Mouse (Mus musculus) gastrocnemius, postnatal 14 days (tissue): ENCODE measurements around the gene Gm45716. TPM values are rescaled to one million over a fixed set of nuclear protein-coding genes. Genes with fewer than 3 reads are reported as not detected.

Experiments used
- DNase-seq: peaks from one replicate; pipeline ENCODE4 v3.0.0; 2021; ENCODE audit warnings: mixed read lengths
- intact Hi-C: fragments of 180-260 bp; cut with DNase I; formaldehyde crosslinking; loops from one replicate; pipeline ENCODE4 v1.15.1; 2025; ENCODE audit warnings: low total_unique reads
- total RNA-seq, 2 experiments: library from RNA; stranded (reverse); gene quantifications; 2 replicates each; pipeline ENCODE4 v1.2.3; 2021

Gm45716 gene
- total RNA-seq, 2 experiments from 2014 or later = 1.9 to 2.4 TPM

- intact Hi-C loops = no loop called here
- no peak for DNase-seq
Measured at GRCm38 (mm10) chr11:90196521-90197215, 9.2 kb downstream of the Gm45716 start.

GRCm38 (mm10) chr11:90198048-90198447 lies 10.6 kb downstream of the Gm45716 start:
- intact Hi-C loops = no loop called here
- DNase-seq = no peak

GRCm38 (mm10) chr11:90200826-90201225 lies 13.3 kb downstream of the Gm45716 start:
- no peak for DNase-seq
- intact Hi-C loops = no loop called here

- intact Hi-C loops = no loop called here
Measured at GRCm38 (mm10) chr11:90214246-90214645, 26.8 kb downstream of the Gm45716 start.

GRCm38 (mm10) chr11:90220022-90220645 lies 32.7 kb downstream of the Gm45716 start:
- DNase-seq = no peak

More at GRCm38 (mm10) chr11:90214246-90214645, 26.8 kb downstream of the Gm45716 start:
- no peak for DNase-seq

GRCm38 (mm10) chr11:90220750-90221149 lies 33.3 kb downstream of the Gm45716 start:
- intact Hi-C loops = no loop called here
- DNase-seq = no peak

More at GRCm38 (mm10) chr11:90220022-90220645, 32.7 kb downstream of the Gm45716 start:
- intact Hi-C loops = no loop called here

- intact Hi-C loops = no loop called here
- DNase-seq = peak; percentile 12
Measured at GRCm38 (mm10) chr11:90224914-90225470, 37.5 kb downstream of the Gm45716 start.

GRCm38 (mm10) chr11:90227000-90227922 lies 39.8 kb downstream of the Gm45716 start:
- intact Hi-C loops = no loop called here
- no peak for DNase-seq

- no peak for DNase-seq
- intact Hi-C loops = no loop called here
Measured at GRCm38 (mm10) chr11:90228251-90228949, 40.9 kb downstream of the Gm45716 start.

GRCm38 (mm10) chr11:90229800-90230199 lies 42.3 kb downstream of the Gm45716 start:
- intact Hi-C loops = no loop called here
- no peak for DNase-seq

GRCm38 (mm10) chr11:90230671-90231070 lies 43.2 kb downstream of the Gm45716 start:
- DNase-seq = no peak
- intact Hi-C loops = no loop called here

- intact Hi-C loops = no loop called here
- no peak for DNase-seq
Measured at GRCm38 (mm10) chr11:90231631-90232030, 44.1 kb downstream of the Gm45716 start.

GRCm38 (mm10) chr11:90232685-90233084 lies 45.2 kb downstream of the Gm45716 start:
- intact Hi-C loops = no loop called here
- no peak for DNase-seq

- DNase-seq = no peak
- intact Hi-C loops = no loop called here
Measured at GRCm38 (mm10) chr11:90235221-90235620, 47.7 kb downstream of the Gm45716 start.

- intact Hi-C loops = no loop called here
- DNase-seq = no peak
Measured at GRCm38 (mm10) chr11:90237616-90238015, 50.1 kb downstream of the Gm45716 start.

- DNase-seq = no peak
- intact Hi-C loops = no loop called here
Measured at GRCm38 (mm10) chr11:90238657-90239056, 51.2 kb downstream of the Gm45716 start.

- intact Hi-C loops = no loop called here
Measured at GRCm38 (mm10) chr11:90240652-90241330, 53.3 kb downstream of the Gm45716 start.

GRCm38 (mm10) chr11:90241874-90242273 lies 54.4 kb downstream of the Gm45716 start:
- DNase-seq = no peak

More at GRCm38 (mm10) chr11:90240652-90241330, 53.3 kb downstream of the Gm45716 start:
- DNase-seq = no peak

GRCm38 (mm10) chr11:90243300-90243699 lies 55.8 kb downstream of the Gm45716 start:
- DNase-seq = no peak
- intact Hi-C loops = no loop called here

More at GRCm38 (mm10) chr11:90241874-90242273, 54.4 kb downstream of the Gm45716 start:
- intact Hi-C loops = no loop called here
